Mouse (Mus musculus): Measurements from ENCODE around the gene Tyw1. TPM values are rescaled to one million over a fixed set of nuclear protein-coding genes. Genes with fewer than 3 reads are reported as not detected.
A peak's percentile ranks its signal among the peaks of the same experiment; 100 is the strongest.

Tyw1 gene
- polyA plus RNA-seq, 1 experiment from 2014 or later: 30.4 TPM

GRCm38 (mm10) chr5:130363111-130363510, 107.7 kb downstream of the Tyw1 start:
- Histone ChIP-seq H3K4me2 (replicated peaks) (no peak overlapping the region), H3K36me3 (no peaks in the 10 kb centered on the region), H3K4me1 (no peaks in the 10 kb centered on the region), H3K9me3 (no peaks in the 10 kb centered on the region), H3K27me3 (no peaks in the 10 kb centered on the region), H3K27ac (replicated peaks) (no peak overlapping the region), H3K9ac (replicated peaks) (no peak overlapping the region), H3K4me3 (no peak overlapping the region)
- ATAC-seq (ENCODE audit: low FRiP score, low read depth): no peak
- 62% methylated on average over 4 of the region's 4 CpGs for WGBS

GRCm38 (mm10) chr5:130363773-130364172, 108.4 kb downstream of the Tyw1 start:
- H3K36me3 ChIP-seq: no peaks in the 10 kb centered on the region
- no peak for ATAC-seq (ENCODE audit: low FRiP score, low read depth)
- no peaks in the 10 kb centered on the region for H3K9me3 ChIP-seq
- H3K27me3 ChIP-seq: no peaks in the 10 kb centered on the region
- no peak overlapping the region for H3K4me2 ChIP-seq (replicated peaks)
- WGBS: 51% methylated on average over 3 of the region's 3 CpGs
- no peaks in the 10 kb centered on the region for H3K4me1 ChIP-seq
- no peak overlapping the region for H3K9ac ChIP-seq (replicated peaks)
- H3K27ac ChIP-seq (replicated peaks): no peak overlapping the region
- no peak overlapping the region for H3K4me3 ChIP-seq

GRCm38 (mm10) chr5:130368236-130368635, 112.8 kb downstream of the Tyw1 start:
- H3K4me3 ChIP-seq: no peak overlapping the region
- H3K36me3 ChIP-seq: no peaks in the 10 kb centered on the region
- no peaks in the 10 kb centered on the region for H3K4me1 ChIP-seq
- H3K27me3 ChIP-seq: no peaks in the 10 kb centered on the region
- 86% methylated on average over 6 of the region's 6 CpGs for whole genome bisulfite sequencing
- H3K27ac ChIP-seq (replicated peaks): no peak overlapping the region
- no peaks in the 10 kb centered on the region for H3K9me3 ChIP-seq
- no peak overlapping the region for H3K4me2 ChIP-seq (replicated peaks)
- ATAC-seq (ENCODE audit: low FRiP score, low read depth): no peak
- no peak overlapping the region for H3K9ac ChIP-seq (replicated peaks)

GRCm38 (mm10) chr5:130369237-130369636, 113.8 kb downstream of the Tyw1 start, which contains the start of gene Caln1:
Gene Caln1 (plus strand): TSS chr5:130369455.
- Histone ChIP-seq H3K9me3 (no peaks in the 10 kb centered on the region), H3K4me3 (no peak within 1 kb of the TSS), H3K4me2 (replicated peaks) (no peak within 1 kb of the TSS), H3K27me3 (no peaks in the 10 kb centered on the region), H3K4me1 (no peaks in the 10 kb centered on the region), H3K9ac (replicated peaks) (no peak within 1 kb of the TSS), H3K36me3 (no peaks in the 10 kb centered on the region), H3K27ac (replicated peaks) (no peak within 1 kb of the TSS)
- 87% methylated on average over 11 of the region's 11 CpGs for WGBS
- ATAC-seq (ENCODE audit: low FRiP score, low read depth): no peak

GRCm38 (mm10) chr5:130375411-130375810, 120.0 kb downstream of the Tyw1 start:
- H3K27ac ChIP-seq (replicated peaks): no peak overlapping the region

GRCm38 (mm10) chr5:130384222-130384912, 128.9 kb downstream of the Tyw1 start, which contains the start of gene A330070K13Rik:
Gene A330070K13Rik (minus strand): TSS chr5:130384631.
- peak within 1 kb of the TSS; percentile 20 for H3K4me3 ChIP-seq
- no peaks in the 10 kb centered on the region; the same call in 1 of the 2 replicates for H3K27me3 ChIP-seq
- H3K36me3 ChIP-seq: no peaks in the 10 kb centered on the region
- peak within 1 kb of the TSS; percentile 37; the same call in 1 of the 2 replicates for H3K9ac ChIP-seq (replicated peaks)
- H3K4me2 ChIP-seq (replicated peaks): peak within 1 kb of the TSS; percentile 40
- ATAC-seq (ENCODE audit: low FRiP score, low read depth): no peak
- no peaks in the 10 kb centered on the region for H3K9me3 ChIP-seq
- WGBS: 13% methylated on average over 13 of the region's 13 CpGs
- H3K4me1 ChIP-seq: peaks cover 14% of the 10 kb centered on the region
- no peak within 1 kb of the TSS for H3K27ac ChIP-seq (replicated peaks)

More at GRCm38 (mm10) chr5:130375411-130375810, 120.0 kb downstream of the Tyw1 start:
- no peak for ATAC-seq (ENCODE audit: low FRiP score, low read depth)
- whole genome bisulfite sequencing: 89% methylated on average over 3 of the region's 3 CpGs
- Histone ChIP-seq H3K36me3 (no peaks in the 10 kb centered on the region), H3K4me3 (no peak overlapping the region), H3K9me3 (no peaks in the 10 kb centered on the region), H3K9ac (replicated peaks) (no peak overlapping the region), H3K4me2 (replicated peaks) (no peak overlapping the region), H3K27me3 (no peaks in the 10 kb centered on the region), H3K4me1 (no peaks in the 10 kb centered on the region)

GRCm38 (mm10) chr5:130386418-130386817, 131.0 kb downstream of the Tyw1 start:
- Histone ChIP-seq H3K4me2 (replicated peaks) (no peak overlapping the region), H3K4me3 (no peak overlapping the region), H3K9ac (replicated peaks) (no peak overlapping the region), H3K9me3 (no peaks in the 10 kb centered on the region), H3K4me1 (peaks cover 14% of the 10 kb centered on the region), H3K27ac (replicated peaks) (no peak overlapping the region), H3K36me3 (no peaks in the 10 kb centered on the region), H3K27me3 (no peaks in the 10 kb centered on the region; the same call in 1 of the 2 replicates)
- no peak for ATAC-seq (ENCODE audit: low FRiP score, low read depth)
- 50% methylated on average over 7 of the region's 7 CpGs for WGBS

Other genes starting within 250 kb of the Tyw1 start
- gene Asl, start 226.4 kb upstream of the Tyw1 start, polyA plus RNA-seq (2016; fragmentation: Nextera tagmentation; extraction: Ambion mirVana): 26.5 and 29.1 TPM in 2 replicates
- gene Crcp, start 226.3 kb upstream of the Tyw1 start, polyA plus RNA-seq (2016; fragmentation: Nextera tagmentation; extraction: Ambion mirVana): 59.4 and 66.5 TPM in 2 replicates
- 63.1 and 65.9 TPM in 2 replicates for gene Tpst1, start 182.3 kb upstream of the Tyw1 start, polyA plus RNA-seq (2016; fragmentation: Nextera tagmentation; extraction: Ambion mirVana)
- gene Kctd7, start 110.8 kb upstream of the Tyw1 start, polyA plus RNA-seq (2016; fragmentation: Nextera tagmentation; extraction: Ambion mirVana): 8.3 and 9.3 TPM in 2 replicates
- 33.1 and 36.9 TPM in 2 replicates for gene Rabgef1, start 83.8 kb upstream of the Tyw1 start, polyA plus RNA-seq (2016; fragmentation: Nextera tagmentation; extraction: Ambion mirVana)
- gene Tmem248, start 38.5 kb upstream of the Tyw1 start, polyA plus RNA-seq (2016; fragmentation: Nextera tagmentation; extraction: Ambion mirVana): 33.1 and 34.1 TPM in 2 replicates
- 70.5 and 73.7 TPM in 2 replicates for gene Sbds, start 89 bp upstream of the Tyw1 start, polyA plus RNA-seq (2016; fragmentation: Nextera tagmentation; extraction: Ambion mirVana)
- gene Caln1, start 113.8 kb downstream of the Tyw1 start, polyA plus RNA-seq (2016; fragmentation: Nextera tagmentation; extraction: Ambion mirVana): 0.89 and 1.2 TPM in 2 replicates
- gene A330070K13Rik, start 129.0 kb downstream of the Tyw1 start, polyA plus RNA-seq (2016; fragmentation: Nextera tagmentation; extraction: Ambion mirVana): not detected in 2 replicates